Mouse (Mus musculus) urinary bladder, postnatal 10 days (tissue): ENCODE measurements around the gene Hs2st1.
A peak's percentile ranks its signal among the peaks of the same experiment; 100 is the strongest.

Experiments used
- DNase-seq: peaks from one replicate; pipeline ENCODE4 v3.0.0; 2022; ENCODE audit warnings: low spot score

Hs2st1 gene

GRCm38 (mm10) chr3:144584789-144585553 lies 15.0 kb upstream of the Hs2st1 start:
- no peak for DNase-seq

- no peak for DNase-seq
These were observed 13.8 kb upstream of the Hs2st1 start for GRCm38 (mm10) chr3:144583789-144584188.

- no peak for DNase-seq
These were observed 12.3 kb upstream of the Hs2st1 start for GRCm38 (mm10) chr3:144582306-144582705.

GRCm38 (mm10) chr3:144581842-144582241 lies 11.9 kb upstream of the Hs2st1 start:
- DNase-seq: no peak

GRCm38 (mm10) chr3:144580281-144580680 lies 10.3 kb upstream of the Hs2st1 start:
- no peak for DNase-seq

GRCm38 (mm10) chr3:144579796-144580195 lies 9.8 kb upstream of the Hs2st1 start:
- DNase-seq: no peak

- no peak for DNase-seq
These were observed 8.9 kb upstream of the Hs2st1 start for GRCm38 (mm10) chr3:144578921-144579320.

- DNase-seq: no peak
These were observed 7.7 kb upstream of the Hs2st1 start for GRCm38 (mm10) chr3:144577366-144578340.

GRCm38 (mm10) chr3:144574256-144574655 lies 4.3 kb upstream of the Hs2st1 start:
- no peak for DNase-seq

GRCm38 (mm10) chr3:144570816-144571487 lies 971 bp upstream of the Hs2st1 start:
- DNase-seq: no peak

GRCm38 (mm10) chr3:144569401-144569971 lies 495 bp downstream of the Hs2st1 start:
- DNase-seq: peak; percentile 22

- no peak for DNase-seq
These were observed 1.1 kb downstream of the Hs2st1 start for GRCm38 (mm10) chr3:144568861-144569361.

- no peak for DNase-seq
These were observed 4.8 kb downstream of the Hs2st1 start for GRCm38 (mm10) chr3:144565212-144565611.

GRCm38 (mm10) chr3:144563916-144564315 lies 6.1 kb downstream of the Hs2st1 start:
- DNase-seq: no peak

- DNase-seq: no peak
These were observed 8.3 kb downstream of the Hs2st1 start for GRCm38 (mm10) chr3:144561511-144562250.

GRCm38 (mm10) chr3:144558274-144558673 lies 11.7 kb downstream of the Hs2st1 start:
- DNase-seq: no peak

GRCm38 (mm10) chr3:144556625-144557324 lies 13.2 kb downstream of the Hs2st1 start:
- no peak for DNase-seq

- no peak for DNase-seq
These were observed 14.8 kb downstream of the Hs2st1 start for GRCm38 (mm10) chr3:144555144-144555543.

GRCm38 (mm10) chr3:144554503-144554902 lies 15.5 kb downstream of the Hs2st1 start:
- DNase-seq: no peak

- no peak for DNase-seq
These were observed 16.0 kb downstream of the Hs2st1 start for GRCm38 (mm10) chr3:144553942-144554341.
